Mouse (Mus musculus): Measurements from ENCODE around the gene Ccdc142. TPM values are rescaled to one million over a fixed set of nuclear protein-coding genes. Genes with fewer than 3 reads are reported as not detected.

Gene Ccdc142
- total RNA-seq, 2 experiments from 2014 or later: 3.7 to 6.2 TPM

DNA sequence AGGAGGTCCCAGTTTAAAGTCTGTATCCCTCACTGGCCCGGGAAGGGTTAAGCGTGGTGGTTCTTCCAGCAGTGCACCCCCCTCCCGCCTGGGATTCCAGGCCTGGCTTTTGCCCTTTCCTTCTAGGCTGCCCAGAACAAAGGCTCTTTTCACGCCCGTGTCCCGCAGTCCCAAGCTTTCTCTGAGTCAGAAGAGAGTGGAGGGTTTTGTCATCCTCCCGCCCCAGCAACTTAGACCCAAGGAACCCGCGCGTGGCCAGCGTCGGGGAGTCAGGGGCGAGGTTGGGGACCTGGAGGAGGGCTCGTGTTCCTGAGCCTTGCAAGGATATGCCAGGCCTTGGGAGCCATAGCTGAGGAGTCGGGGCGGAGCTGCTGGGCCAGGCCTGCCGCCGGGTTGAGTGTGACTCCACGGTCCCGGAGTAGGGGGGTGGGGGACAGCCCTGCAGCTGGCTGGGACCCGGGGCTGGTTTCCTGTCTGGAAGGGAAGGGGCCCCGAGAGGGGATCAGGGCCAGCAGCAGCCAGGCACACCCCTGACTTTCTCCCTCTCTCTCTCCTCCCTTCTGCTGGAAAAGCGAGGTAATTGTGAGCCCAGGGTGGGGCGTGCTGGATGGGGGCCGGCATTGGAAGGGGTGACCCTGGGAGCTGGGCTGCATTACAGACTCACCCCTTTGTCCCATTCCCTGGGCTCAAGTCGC, 35.6 kb downstream of the Ccdc142 start:
- DNase-seq (ENCODE audit: low spot score in 2 of 2): no peak

DNA sequence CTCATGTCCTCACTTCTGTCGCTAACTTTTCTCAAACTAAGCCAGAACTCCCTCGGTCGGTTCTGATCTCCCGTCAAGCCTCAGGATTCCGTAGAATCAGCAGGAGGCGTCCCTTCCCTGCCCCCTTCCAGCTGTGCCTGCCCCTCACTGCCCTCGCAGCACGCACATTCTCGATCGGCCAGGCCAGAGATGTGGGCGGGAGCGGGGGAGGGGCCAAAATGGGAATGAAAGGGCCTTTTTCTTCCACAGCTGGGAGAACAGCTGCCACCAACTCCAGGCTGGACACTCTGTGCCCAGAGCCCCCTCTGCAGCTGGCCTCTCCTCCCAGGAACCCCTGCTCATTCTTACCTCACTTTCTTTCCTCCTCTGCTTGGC, 36.2 kb downstream of the Ccdc142 start:
- peak; percentile 58 to 60 for DNase-seq (ENCODE audit: low spot score in 2 of 2)

DNA sequence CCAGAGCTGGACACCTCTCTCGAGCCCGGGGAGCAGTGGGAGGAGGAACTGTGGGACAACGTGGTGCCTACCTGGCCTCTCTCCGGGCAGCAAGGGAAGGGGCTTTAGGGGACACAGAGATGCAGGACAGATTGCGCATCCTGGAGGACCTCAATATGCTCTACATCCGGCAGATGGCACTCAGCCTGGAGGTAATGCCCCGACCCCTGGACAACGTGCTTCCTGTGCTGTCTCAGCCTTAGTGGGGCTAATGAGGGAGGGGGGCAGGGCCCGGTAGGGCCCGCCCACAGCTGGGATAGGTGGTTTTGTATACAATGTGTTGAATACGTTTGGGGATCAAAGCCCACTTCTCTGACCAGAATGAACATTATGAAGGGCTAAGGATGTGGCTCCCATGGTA, 36.7 kb downstream of the Ccdc142 start:
- DNase-seq (ENCODE audit: low spot score in 2 of 2): no peak

DNA sequence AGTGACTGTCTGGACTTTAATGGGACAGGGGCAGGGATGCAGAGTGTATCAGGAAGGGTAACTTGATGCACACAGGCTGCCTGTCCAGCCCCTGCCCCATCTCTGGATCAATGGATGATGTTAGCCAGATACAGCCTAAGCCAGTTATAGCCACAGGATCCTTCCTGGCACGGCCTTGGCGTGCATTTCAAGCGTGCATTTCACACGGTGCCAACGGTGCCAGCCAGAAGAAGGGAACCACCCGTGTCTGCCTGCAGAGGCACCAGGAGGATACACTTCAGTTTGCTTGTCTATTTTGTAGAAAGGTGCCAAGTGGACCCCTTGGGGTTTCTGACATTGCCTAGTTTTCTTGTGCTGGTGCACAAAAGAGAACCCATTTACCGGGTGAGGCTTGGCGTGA, 38.6 kb downstream of the Ccdc142 start:
- DNase-seq (ENCODE audit: low spot score in 2 of 2): no peak

DNA sequence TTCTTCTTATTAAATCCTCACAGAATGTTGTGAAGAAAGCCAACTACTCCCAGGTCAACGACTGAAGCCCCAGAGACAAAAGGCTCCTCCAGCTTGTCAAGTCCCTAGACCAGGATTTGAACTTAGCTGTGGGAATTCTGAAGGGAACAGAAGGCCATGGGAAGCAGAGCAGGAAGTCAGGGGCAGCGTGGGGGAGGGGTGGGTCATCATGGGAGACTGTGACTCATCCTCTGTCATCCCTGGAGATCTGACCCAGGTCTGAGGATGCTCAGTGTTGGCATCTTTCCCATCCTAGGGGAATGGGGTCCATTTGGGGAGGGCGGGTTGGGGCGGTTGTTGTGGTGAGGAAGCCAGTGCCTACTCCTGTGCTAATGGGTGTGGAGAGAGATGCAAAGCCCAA, 40.2 kb downstream of the Ccdc142 start:
- no peak for DNase-seq (ENCODE audit: low spot score in 2 of 2)

DNA sequence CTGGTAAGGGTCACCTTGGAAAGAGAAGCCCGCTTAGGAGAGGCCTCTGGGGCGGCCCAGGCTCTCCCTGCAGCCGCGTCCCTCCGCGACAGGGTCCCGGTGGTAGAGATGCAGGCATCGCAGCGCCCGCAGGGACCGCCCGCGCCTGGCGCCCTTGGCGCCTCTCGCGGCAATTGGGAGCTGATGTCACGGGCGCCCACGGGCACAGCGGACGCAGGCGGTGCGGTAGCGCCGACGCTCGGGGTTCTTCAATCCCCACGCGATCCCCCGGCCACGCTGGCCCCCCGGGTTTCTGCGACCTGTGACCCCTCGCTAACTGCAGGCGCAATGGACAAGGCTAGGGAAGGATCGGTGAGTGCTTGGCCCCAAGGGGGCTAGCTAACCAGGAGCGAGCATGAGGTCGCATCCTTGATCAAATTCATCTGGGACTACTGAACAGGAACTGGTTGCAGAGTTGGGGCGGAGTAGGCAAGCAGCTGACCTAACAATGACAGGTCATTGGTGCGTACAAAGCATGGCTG, 40.9 kb downstream of the Ccdc142 start:
- peak; percentile 66 to 82 for DNase-seq (ENCODE audit: low spot score in 2 of 2)

DNA sequence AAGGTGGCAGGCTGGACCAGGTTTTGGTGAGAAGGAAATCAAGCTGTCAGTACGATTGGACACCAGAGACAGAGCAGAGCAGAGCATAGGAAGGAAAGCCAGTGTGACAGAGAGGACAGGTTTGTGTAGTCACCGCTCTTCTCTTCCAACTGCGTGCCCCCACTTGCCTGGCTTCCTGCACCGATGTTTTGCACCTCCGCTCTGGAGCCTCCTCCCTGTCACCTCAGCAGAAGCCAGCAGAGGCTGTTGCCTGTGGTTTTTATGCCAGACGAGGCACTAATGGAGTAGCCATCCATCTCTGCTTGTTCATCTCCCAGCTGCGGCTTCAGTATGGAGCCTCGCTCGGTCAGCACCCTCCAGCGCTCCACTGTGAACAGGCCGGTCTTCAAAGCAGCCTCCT, 41.5 kb downstream of the Ccdc142 start:
- peak; percentile 45 to 66 for DNase-seq (ENCODE audit: low spot score in 2 of 2)

DNA sequence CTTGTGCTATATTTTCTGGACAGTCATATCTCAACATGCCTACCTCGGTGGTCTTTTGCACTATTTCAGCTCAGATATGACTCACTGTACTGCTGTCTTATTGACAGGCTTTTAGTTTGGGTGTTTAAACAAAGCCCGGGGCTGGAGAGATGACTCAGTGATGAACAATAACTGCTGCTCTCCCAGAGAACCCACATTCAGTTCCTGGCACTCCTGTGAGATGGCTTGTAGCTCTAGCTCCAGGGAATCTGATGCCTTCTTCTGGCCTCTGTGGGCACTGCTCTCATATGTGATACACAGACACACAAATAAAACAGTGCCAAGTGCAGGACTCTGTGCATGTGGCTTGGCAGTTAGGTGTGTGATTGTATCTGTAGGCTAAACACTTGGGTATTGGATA, 43.8 kb downstream of the Ccdc142 start:
- no peak for DNase-seq (ENCODE audit: low spot score in 2 of 2)

DNA sequence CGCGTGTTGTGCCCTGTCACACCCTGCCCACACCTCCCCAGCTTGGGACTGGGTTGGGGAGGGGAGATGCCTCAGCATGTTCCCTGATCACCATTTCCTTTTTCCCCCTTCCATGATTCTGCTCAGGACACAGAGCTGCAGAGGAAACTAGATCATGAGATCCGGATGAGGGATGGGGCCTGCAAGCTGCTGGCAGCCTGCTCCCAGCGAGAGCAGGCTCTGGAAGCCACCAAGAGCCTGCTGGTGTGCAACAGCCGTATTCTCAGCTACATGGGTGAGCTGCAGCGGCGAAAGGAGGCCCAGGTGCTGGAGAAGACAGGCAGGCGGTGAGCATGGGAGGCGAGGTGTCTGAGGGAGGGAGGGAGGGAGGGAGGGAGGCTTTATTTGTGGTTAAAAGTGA, 44.4 kb downstream of the Ccdc142 start:
- DNase-seq (ENCODE audit: low spot score in 2 of 2): no peak

DNA sequence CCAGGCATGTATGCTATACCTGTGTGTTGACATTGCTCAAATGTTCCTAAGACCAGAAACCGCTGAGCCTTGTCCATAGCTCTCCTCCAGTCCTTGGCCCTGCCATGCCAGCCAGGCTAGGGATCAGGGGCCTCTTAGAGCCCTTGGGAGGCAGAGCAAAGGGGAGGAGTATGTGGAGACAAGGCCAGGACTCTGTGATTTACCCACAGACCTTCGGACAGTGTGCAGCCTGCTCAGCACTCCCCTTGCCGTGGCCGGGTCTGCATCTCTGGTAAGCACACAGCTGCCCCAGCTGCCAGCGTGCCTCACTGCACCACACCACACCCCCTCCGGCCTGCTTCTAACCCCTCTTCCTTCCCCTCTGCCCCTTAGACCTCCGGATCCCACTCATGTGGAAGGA, 45.9 kb downstream of the Ccdc142 start:
- DNase-seq (ENCODE audit: low spot score in 2 of 2): no peak

DNA sequence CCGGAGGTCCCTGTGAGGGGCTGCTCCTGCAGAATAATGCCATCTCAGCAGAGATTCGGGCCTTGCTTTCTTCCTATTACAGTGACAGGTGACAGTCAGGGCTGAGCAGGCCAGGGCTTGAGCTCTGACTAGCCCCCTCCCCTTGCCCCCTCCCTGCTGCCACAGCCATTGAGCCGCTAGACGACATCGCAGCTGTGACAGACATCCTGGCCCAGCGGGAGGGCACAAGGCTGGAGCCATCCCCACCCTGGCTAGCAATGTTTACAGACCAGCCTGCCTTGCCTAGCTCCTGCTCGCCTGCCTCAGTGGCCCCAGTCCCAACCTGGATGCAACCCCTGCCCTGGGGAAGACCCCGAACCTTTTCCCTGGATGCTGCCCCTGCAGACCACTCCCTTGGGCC, 50.3 kb downstream of the Ccdc142 start:
- no peak for DNase-seq (ENCODE audit: low spot score in 2 of 2)

DNA sequence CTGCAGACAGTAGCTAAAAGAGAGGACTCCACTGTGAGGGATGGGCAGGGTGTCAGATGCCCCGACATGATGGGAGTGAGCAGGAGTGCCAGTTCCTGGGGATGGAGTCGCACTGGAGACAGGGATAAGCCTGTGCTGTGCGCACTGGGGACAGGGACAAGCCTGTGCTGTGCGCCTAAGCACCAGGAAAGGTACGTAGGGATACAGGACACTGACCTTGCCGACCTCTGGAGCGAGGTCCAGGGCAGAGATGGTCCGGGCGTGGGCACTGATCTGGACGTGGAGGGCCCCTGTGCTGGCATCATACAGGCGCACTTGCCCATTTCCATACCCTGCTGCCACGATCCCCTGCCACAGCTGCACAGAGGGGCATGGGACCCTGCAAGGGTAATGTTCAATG, 51.6 kb downstream of the Ccdc142 start:
- no peak for DNase-seq (ENCODE audit: low spot score in 2 of 2)

DNA sequence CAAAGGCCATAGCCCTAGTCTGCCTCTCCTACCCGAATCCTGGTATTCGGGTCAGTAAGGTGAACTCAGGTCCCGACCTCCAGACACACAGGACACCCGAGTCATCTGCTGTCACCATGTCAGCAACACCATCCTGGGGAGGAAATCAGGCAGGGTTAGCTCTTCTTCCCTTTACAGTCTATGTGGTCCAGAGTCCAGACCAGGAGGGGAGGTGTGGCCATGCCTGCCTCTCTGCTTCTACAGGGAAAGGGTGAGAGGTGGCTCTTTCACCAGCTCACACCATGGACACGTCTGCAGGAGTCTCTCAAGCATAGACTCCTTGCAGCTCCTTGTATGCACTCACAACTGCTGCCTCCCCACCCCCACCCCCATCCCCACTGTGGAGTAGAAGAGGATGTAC, 52.1 kb downstream of the Ccdc142 start:
- no peak for DNase-seq (ENCODE audit: low spot score in 2 of 2)

DNA sequence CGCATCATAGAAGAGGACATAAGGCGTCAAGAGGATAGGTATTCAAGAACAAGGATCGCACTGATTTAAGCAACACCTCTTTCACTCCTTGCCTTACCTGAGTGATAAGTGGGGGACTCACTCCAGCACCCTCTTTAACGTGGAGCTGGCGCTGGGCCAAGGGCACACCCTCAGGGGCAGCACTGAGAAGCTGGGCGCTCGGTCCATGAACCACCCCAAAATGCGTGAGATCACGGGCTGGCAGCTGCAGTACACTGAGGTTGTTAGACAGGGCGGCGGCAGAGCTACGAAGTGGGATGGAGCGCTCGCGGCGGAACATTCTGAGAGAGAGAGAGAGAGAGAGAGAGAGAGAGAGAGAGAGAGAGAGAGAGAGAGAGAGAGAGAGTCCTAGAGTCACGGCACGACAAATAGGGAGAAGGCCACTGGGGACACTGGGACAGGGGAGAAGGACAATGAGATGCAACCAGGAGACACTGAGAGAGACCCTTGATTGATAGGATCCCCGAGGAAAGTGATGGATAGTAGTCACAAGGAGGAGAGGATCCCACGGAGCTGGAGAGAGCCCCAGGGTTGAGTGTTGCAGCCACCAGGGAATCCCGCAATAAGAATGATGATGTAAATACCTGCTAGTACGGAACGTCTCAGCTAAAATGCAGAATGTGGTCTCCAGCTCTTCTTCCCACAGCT, 54.3 kb downstream of the Ccdc142 start:
- DNase-seq (ENCODE audit: low spot score in 2 of 2): no peak

DNA sequence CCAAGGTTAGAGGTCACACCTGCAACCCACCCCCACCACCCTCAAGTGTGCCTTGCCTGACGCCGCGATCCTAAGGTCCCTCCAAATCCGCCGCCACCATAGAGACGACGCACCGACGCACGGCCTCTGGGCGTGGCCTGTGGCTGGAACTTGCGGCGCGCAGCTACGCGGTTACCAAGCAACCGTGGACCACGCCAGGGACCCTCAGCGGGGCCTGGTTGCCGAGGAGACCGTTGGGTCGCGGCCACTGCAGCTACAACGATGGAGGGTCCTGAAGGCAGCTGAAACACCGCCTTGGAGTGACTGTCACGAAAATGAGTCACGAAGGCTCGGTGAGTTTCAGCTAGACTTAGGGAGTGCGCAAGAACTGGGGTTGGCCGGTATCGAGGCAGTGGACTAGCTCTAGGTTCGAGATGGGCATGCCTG, 54.9 kb downstream of the Ccdc142 start, which contains the start of the genes Wdr54 and 1700003E16Rik:
TSS of gene Wdr54 (minus strand) at position 139 of the 426 bp plus-strand sequence.
TSS of gene 1700003E16Rik (plus strand) at position 146 of the 426 bp plus-strand sequence.
- peak; percentile 74 to 83 for DNase-seq (ENCODE audit: low spot score in 2 of 2)

Small RNA genes lying within 50 kb of the gene (microRNA-seq; reads per million reads assigned to microRNA genes)
- gene Mir3470a: 0 reads per million in 2 experiments

Other genes starting within 250 kb of the Ccdc142 start
- 10 to 100 TPM; 37.8 to 41.2 TPM for gene Sema4f, start 161.8 kb upstream of the Ccdc142 start, total RNA-seq (2021)
- not detected for gene M1ap, start 154.7 kb upstream of the Ccdc142 start, total RNA-seq (2021)
- gene Dok1, start 68.1 kb upstream of the Ccdc142 start, total RNA-seq (2021): 1 to 10 TPM; 1.8 to 2.7 TPM
- 1 to 10 TPM; 2.0 to 2.2 TPM for gene Loxl3, start 67.4 kb upstream of the Ccdc142 start, total RNA-seq (2021)
- 100 to 1,000 TPM; 114 to 121 TPM for gene Aup1, start 47.1 kb upstream of the Ccdc142 start, total RNA-seq (2021)
- gene Htra2, start 46.3 kb upstream of the Ccdc142 start, total RNA-seq (2021): 10 to 100 TPM; 37.7 to 46.2 TPM
- gene Dqx1, start 43.8 kb upstream of the Ccdc142 start, total RNA-seq (2021): under 1 TPM; 0.56 to 0.93 TPM
- not detected for gene Tlx2, start 31.3 kb upstream of the Ccdc142 start, total RNA-seq (2021)
- 10 to 100 TPM; 27.0 to 30.3 TPM for gene Pcgf1, start 23.7 kb upstream of the Ccdc142 start, total RNA-seq (2021)
- not detected for gene Lbx2, start 15.2 kb upstream of the Ccdc142 start, total RNA-seq (2021)
- gene Gm42688, start within 50 bp of the Ccdc142 start, total RNA-seq (2021): 1 to 10 TPM; 5.0 to 5.4 TPM
- 10 to 100 TPM; 54.5 to 59.6 TPM for gene Mrpl53, start 7.4 kb downstream of the Ccdc142 start, total RNA-seq (2021)
- gene Mogs, start 13.9 kb downstream of the Ccdc142 start, total RNA-seq (2021): 10 to 100 TPM; 29.6 to 31.8 TPM
- 10 to 100 TPM; 37.2 to 40.2 TPM for gene Wbp1, start 20.0 kb downstream of the Ccdc142 start, total RNA-seq (2021)
- gene Ino80b, start 23.8 kb downstream of the Ccdc142 start, total RNA-seq (2021): 10 to 100 TPM; 23.1 to 26.3 TPM
- gene Rtkn, start 33.9 kb downstream of the Ccdc142 start, total RNA-seq (2021): 10 to 100 TPM; 88.3 to 88.8 TPM
- 10 to 100 TPM; 33.0 to 33.3 TPM for gene Wdr54, start 54.8 kb downstream of the Ccdc142 start, total RNA-seq (2021)
- gene 1700003E16Rik, start 54.8 kb downstream of the Ccdc142 start, total RNA-seq (2021): 10 to 100 TPM; 33.9 to 35.7 TPM
- gene Dctn1, start 64.3 kb downstream of the Ccdc142 start, total RNA-seq (2021): 100 to 1,000 TPM; 369 to 374 TPM
- gene Slc4a5, start 118.2 kb downstream of the Ccdc142 start, total RNA-seq (2021): under 1 TPM; 0.09 to 0.21 TPM
- gene Mthfd2, start 224.3 kb downstream of the Ccdc142 start, total RNA-seq (2021): 1 to 10 TPM; 6.5 to 6.7 TPM
- 10 to 100 TPM; 17.9 to 22.5 TPM for gene Mob1a, start 224.4 kb downstream of the Ccdc142 start, total RNA-seq (2021)
- 10 to 100 TPM; 49.3 to 49.5 TPM for gene Bola3, start 247.5 kb downstream of the Ccdc142 start, total RNA-seq (2021)

Data from left cerebral cortex, adult 18-20 months (tissue).